Mouse (Mus musculus) embryo, embryonic 11 days (tissue): ENCODE measurements around the gene Inf2.

Source experiments
- DNase-seq: peaks from one replicate; pipeline ENCODE4 v3.0.0-alpha.2; 2015

The Inf2 gene

DNA sequence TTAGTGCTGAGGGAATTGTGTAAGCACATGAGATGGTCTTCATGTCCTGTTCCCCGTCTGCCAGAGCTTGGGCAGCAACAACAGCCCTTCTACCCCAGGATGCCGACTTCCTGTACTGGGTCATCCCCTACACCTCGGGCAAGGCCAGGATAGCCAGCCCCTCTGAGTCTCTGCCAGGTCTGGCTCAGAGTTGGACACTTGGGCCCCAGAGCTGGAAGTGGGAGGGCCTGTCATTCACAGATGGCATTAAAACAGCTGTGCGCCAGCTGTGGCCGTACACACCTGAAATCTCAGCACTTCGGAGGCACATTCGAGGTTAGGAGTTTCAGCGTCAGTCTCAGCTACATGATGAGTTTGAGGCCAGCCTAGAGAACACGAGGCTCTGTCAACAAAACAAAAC is 7.9 kb downstream of the Inf2 start:
- DNase-seq = no peak

DNA sequence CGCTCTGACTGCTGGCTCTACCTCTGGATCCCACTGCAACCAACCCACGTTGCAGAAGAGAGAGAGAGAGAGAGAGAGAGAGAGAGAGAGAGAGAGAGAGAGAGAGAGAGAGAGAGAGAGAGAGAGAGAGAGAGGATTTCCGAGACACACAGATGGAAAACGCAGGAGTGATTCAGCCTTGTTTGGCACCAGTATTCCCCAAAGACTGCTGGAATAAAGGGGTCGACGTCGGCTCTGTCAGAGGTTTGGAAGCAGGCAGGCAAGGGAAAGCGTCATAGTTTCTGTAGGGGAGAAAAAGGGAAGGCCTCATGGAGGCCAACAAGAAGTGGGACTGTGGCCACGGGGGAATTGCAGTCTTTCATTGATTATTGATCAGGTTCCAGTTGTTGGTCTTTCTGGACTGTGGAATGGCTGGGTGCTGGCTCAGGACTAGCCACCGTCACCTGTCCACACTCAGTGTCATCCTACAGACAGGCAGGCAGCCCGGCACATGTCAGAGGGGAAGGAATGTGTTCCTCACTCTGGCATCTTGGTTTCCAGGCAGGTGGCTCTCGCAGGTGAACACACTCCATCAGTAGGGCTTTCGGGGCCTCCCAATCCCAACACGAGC is 8.4 kb downstream of the Inf2 start:
- no peak for DNase-seq

GRCm38 (mm10) chr12:112597618-112598017 is 9.0 kb downstream of the Inf2 start:
- DNase-seq = no peak

DNA sequence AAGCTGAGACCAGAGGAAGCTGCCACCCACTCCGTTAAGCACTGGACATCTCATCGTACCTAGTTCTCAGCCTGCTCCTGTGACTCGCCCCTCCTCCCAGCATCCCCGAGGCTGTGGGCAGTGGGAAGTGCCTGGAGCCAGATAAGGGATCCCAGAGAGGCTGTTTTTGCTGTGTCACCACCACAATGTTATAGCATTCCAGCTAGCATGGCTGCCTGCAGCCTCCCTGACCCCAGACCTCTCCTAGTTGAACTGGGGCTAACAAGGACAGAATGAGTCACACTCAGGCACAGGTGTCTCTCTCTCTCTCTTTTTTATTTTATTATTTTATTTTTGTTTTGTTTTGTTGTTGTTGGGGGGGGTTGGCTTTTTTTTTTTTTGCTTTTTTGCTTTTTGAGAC is 10.6 kb downstream of the Inf2 start:
- DNase-seq = no peak

DNA sequence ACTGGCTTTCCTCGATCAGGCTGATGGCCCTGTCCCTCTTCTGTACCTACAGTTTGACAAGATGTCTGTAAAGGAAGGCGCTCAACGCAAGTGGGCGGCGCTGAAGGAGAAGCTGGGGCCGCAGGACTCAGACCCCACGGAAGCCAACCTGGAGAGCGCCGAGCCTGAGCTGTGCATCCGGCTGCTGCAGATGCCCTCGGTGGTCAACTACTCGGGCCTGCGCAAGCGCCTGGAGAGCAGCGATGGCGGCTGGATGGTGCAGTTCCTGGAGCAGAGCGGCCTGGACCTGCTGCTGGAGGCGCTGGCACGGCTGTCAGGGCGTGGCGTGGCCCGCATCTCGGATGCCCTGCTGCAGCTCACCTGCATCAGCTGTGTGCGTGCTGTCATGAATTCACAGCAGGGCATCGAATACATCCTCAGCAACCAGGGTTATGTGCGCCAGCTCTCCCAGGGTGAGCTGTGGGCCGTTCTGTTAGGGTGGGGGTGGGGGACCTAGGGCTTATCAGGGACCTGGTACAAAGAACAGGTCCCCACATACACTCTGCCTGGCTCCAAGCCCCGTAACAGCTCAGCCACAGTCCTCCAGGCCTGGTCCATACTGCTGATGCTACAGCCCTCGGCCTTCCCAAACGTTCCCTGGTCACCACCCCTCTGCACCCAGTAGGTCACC is 11.5 kb downstream of the Inf2 start:
- DNase-seq = no peak

DNA sequence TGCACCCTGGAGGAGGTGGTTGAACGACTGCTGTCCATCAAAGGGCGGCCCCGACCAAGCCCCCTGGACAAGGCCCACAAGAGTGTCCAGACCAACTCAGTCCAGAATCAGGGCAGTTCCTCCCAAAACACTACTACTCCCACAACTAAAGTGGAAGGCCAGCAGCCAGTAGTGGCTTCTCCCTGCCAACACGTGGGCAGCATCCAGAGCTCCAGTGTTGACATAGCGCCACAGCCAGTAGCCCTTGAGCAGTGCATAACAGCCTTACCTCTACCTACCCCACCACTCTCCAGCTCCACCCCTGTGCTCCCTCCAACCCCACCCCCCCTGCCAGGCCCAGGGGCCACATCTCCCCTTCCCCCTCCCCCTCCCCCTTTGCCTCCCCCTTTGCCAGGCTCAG is 15.4 kb downstream of the Inf2 start:
- no peak for DNase-seq

GRCm38 (mm10) chr12:112604709-112605649 is 16.4 kb downstream of the Inf2 start:
- peak; percentile 75 for DNase-seq

GRCm38 (mm10) chr12:112605766-112606165 is 17.2 kb downstream of the Inf2 start:
- DNase-seq = peak; percentile 67

DNA sequence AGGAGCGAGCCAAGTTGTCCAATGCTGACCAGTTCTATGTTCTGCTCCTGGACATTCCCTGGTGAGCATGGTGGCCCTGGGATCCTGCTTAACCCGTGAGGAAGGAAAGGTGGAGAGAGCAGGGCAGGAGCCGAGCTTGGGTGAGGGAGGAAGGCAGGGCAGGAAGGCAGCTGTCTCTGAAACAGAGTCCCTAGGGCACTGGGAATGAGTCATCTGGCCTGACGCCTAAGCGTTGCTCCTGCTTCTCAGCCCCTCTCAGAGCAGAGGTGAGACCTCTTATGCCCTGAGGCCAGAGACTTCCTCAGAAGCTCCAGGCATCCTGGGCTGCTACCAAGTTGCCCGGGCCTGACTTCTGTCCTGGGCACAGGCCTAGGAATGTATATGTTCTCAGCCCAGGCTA is 18.4 kb downstream of the Inf2 start:
- no peak for DNase-seq

DNA sequence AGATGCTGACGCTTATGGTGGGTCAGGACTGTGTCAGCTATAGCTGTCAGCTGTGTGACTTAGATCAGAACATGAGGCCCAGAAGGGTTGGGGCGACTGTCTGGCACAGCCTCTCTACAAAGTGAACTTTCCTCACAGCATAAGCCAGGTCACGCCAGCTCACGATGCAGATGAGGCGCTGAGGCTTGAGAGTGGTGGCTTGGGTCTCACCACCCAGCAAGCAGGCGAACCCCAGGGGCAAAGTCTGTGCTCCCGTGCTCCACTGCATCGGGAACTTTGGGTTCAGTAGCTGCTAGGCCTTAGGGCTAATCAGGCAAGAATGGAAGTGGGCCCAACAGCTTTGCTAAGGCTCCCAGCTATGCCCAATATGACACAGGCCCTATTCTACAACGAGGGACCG is 20.4 kb downstream of the Inf2 start:
- DNase-seq = no peak

DNA sequence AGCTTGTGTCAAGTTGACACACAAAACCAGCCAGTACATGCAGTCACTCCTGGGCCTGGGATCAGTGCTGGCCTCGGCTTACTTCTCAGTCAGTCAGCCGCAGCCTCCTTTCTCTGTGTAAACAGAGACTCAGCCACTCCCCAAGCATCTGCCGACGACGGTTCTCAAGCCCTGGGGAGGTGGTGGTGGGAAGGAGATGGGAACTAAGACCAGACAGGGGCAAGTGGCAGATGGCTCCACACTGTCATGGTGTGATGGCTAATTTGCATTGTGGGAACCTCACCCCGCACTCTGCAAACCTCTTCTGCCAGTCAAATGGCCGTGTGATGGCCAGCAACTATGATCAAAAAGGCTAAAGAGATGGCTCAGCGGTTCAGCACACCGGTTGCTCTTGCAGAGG is 28.1 kb downstream of the Inf2 start:
- DNase-seq = no peak

- DNase-seq = no peak
These were observed 28.6 kb downstream of the Inf2 start for GRCm38 (mm10) chr12:112617184-112617583.

DNA sequence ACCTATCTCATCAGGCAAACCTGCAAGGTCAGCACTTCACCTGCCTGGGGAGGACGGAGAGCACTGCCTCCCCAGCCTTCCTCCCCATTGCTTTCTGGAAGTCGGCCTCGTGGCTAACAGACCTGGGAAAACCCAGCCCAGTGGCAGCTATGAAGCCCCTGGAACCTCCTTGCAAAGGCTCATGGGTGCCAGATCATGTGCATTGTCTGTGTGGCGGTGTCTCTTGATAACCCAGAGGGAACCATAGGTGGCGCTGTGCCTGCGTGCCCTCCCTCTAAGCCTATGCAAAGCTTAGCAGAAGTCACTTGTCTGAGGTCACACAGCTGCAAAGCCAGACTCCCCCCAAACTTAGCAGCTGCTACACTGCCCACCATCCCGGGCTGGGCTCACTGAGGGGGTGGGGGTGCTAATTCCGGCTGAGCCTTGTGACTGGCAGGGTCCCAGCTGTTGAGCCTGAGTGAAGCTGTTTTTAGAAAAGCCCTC is 29.4 kb downstream of the Inf2 start:
- peak; percentile 87 for DNase-seq

DNA sequence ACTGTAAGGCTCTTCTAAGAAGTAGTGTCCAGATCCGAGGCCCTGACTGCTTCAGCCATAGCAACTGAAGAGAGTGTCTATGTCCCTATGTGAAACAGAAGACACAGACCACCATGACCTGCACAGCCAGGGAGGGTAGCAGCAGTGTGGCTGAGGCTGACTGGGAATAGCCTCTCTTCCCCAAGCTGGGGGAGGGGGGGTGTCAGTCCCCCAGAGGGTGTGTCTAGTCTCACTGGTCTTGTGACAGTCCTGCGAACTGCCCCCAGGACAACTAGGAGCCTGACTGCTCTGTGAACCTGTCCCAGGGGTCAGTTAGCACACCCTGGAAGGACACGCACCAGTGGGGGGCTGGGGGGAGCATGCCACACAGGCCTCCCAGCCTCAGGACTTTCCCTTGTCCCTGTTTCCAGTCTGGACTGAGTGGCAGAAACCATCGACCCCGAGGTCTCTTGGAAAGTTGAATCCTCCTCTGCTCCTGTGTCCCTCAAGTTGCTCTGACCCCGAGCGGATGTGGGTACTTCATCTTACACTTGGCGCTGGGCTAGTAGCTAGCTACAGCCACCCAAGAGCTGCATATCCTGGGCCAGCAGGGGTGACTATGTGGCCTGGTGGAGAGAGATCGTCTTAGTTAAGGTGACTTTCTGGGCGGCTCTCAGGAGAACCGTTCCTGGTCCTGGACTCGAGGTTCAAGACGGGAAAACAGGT is 30.5 kb downstream of the Inf2 start:
- DNase-seq = no peak

- DNase-seq = peak; percentile 75
These were observed 31.2 kb downstream of the Inf2 start, which contains the start of gene Adssl1 for GRCm38 (mm10) chr12:112619686-112620353. Gene Adssl1, plus strand, starts transcription at chr12:112620045.

DNA sequence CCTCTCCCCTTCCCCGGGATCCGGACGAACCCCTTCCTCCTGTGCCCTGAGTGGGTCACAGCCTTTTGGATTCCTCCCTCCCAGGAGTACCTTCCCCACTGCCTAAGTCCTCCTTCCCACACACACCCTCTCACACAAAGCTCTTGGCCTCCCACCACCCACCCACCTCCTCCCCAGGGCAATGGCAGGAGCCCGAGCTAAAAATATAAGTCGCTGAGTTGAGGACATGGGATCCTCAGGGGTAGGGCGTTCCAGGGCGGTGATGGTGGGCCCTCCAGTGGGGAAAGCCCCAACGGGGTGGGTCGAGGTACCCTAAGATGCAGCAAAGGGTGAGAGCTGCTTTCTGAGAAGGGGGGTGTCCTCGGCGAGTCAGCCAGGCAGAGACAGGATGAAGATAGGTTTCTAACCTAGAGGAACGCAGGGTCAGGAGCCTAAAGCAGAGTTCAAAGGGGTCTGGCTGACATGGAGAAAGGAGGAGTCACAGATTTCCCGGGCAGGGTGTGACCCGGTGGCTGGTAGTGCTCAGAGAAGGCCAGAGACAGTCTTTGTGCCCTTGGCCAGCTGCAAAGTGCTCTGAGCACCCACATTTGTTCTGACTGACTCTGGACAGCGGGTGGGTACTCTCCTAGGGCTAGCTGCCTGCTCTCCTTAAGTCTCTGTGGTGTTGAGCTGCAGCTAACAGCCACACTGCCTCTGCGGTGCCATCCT is 31.9 kb downstream of the Inf2 start:
- DNase-seq = no peak

DNA sequence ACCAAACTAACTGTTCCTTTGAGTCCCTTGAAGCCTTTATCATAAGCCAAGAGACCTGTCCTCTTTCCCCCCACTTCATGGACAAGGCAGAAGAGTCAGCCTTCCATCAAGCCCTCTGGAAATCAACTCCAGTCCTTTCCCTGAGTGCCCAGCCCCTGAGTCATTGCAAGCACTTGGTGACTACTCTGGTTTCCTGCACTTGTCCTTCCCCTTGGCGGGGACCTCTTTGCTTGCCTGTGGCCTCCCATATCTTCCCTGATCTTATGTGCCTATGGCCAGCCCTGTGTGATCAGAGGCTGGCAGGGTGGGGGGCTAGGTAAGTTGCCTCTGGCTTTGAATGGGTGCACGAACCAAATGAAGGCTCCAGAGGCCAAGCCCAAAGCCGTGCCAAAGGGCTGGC is 33.3 kb downstream of the Inf2 start:
- no peak for DNase-seq

DNA sequence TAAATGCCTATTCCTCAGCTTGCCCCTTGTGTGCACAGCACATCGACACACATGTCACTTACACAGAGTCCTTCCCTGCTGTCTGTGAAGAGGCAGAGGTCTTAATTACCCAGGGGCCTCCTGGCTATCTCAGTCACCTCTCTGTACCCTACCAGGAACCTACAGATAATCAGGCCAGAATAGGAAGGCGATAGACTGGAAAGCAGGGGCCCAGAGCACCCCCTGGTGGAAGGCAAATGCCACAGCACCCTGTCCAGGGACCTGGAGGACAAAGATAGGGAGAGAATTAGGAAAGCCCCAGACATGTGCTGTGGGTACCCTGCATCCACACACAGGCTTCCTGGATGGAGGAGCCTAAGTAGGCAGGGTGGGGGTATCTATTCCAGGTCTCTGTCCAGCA is 35.2 kb downstream of the Inf2 start:
- peak; percentile 74 for DNase-seq

DNA sequence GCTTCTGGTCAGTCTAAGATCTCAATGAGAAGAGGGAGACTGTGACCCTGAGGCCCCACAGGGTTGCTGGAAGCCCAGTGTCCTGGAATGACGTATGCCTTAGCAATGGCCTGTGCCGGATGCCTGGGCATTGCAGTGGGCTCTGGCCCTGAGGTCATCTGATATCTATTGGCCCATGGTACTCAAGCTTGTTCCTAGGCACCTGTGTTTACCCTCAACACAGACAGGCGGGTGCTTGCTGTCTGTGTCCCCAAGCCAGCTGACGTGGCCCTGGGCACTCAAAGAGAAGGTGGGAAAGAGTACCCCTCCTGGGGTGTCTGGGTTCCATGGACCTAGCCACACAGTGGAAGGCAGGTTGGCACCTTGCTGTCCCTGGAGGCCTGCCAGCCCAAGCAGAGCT is 37.1 kb downstream of the Inf2 start:
- DNase-seq = no peak

- no peak for DNase-seq
These were observed 37.9 kb downstream of the Inf2 start for GRCm38 (mm10) chr12:112626455-112626854.

DNA sequence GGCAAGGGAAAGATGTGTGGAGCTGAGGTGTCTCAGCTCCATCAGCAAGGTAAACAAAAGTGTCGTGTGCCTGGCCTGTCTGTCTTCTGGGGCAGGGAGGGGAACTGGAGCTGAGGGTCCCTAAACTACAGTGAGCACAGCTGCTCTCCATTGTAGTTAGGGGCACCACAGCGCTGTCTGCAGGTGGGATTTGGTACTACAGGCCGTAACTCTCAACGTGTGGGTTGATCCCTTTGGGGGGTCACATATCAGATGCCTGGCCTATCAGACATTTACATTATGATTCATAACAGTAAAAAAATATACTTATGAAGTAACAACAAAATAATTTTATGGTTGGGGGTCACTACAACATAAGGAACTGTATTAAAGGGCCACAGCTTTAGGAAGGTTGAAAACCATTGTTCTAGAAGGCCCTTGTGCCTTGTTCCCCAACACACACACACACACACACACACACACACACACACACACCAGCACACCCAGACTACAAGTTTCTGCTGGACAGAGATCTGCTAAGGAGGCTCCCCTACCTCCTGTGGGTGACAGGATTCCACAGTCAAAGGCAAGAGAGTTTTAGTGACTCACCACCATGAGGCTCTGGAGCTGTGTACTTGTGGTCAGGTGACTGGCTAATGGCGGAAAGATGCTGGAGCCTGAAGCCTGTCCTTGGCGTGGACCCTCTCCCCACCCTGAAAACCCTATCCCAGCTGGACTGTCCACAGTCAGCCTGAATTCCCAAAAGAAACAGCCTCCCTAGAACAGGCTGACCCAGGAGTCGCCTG is 38.7 kb downstream of the Inf2 start:
- DNase-seq = no peak
